Comparison of ENCODE assay signal across 19 mouse cellular contexts in the genomic region with DNA sequence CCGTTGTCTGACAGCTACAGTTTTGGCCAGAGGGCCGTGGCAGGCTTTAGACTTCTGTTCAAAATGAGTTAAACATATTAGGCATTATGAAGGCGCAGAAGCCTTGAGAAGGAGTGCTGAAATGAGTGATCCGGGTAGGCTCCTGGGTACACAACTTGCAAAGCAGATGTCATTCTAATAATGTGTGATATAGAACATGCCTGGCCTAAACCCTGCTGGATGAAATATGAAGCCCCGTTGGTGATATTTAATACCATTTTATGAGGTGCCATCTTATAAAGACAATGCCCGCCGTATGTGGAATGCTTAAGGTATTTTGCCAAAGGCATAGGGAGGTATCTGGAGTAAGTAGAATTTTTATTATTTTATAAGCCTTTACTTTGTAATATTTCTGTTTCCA.
"Had no signal": no experiment of that assay in that cellular context is flagged by ENCODE, and none has a peak within 500 bp of the region (broad histone marks: within the 10 kb centered on the region; RNA-seq: fewer than 3 reads in every experiment).

No protein-coding gene starts in this region.

- H3K36me3 ChIP-seq: midbrain, embryonic 10.5 days; midbrain, embryonic 12.5 days; neural tube, embryonic 13.5 days; neural tube, embryonic 15.5 days had no signal

- H3K9me3 ChIP-seq: neural tube, embryonic 15.5 days had no signal

- H3K4me3 ChIP-seq: midbrain, embryonic 10.5 days; midbrain, embryonic 12.5 days; myocyte; neural tube, embryonic 13.5 days; neural tube, embryonic 15.5 days had no signal

- ATAC-seq: midbrain, embryonic 16.5 days had no signal

- DNase-seq: lung, adult 18-20 months; lung, embryonic 14.5 days; lung, postnatal 10 days; lung, postnatal 4 days; midbrain, embryonic 14.5 days; retina, postnatal 1 day; right cerebral cortex, adult 18-20 months; right cerebral cortex, postnatal 25 days; right cerebral cortex, postnatal 4 days; spleen, adult 18-20 months; thymus, adult 18-20 months; thymus, postnatal 14 days; thymus, postnatal 36 days had no signal

- H3K27me3 ChIP-seq: midbrain, embryonic 12.5 days; neural tube, embryonic 13.5 days; neural tube, embryonic 15.5 days had no signal

- H3K4me2 ChIP-seq: lung, embryonic 14.5 days; midbrain, embryonic 12.5 days; neural tube, embryonic 13.5 days; neural tube, embryonic 15.5 days had no signal

- H3K4me1 ChIP-seq: midbrain, embryonic 10.5 days; midbrain, embryonic 12.5 days; neural tube, embryonic 13.5 days; neural tube, embryonic 15.5 days had no signal

- H3K9ac ChIP-seq: lung, embryonic 14.5 days; midbrain, embryonic 12.5 days; neural tube, embryonic 13.5 days; neural tube, embryonic 15.5 days had no signal

- H3K27ac ChIP-seq: midbrain, embryonic 10.5 days; midbrain, embryonic 12.5 days; neural tube, embryonic 13.5 days; neural tube, embryonic 15.5 days had no signal
